Mouse (Mus musculus): Measurements from ENCODE around the gene Rgs3.

Rgs3 gene

GRCm38 (mm10) chr4:62559797-62560329 lies at the start of gene Rgs3:
Gene Rgs3, plus strand, starts transcription at chr4:62559847.
- DNase-seq (ENCODE audit: low read depth): no peak

DNA sequence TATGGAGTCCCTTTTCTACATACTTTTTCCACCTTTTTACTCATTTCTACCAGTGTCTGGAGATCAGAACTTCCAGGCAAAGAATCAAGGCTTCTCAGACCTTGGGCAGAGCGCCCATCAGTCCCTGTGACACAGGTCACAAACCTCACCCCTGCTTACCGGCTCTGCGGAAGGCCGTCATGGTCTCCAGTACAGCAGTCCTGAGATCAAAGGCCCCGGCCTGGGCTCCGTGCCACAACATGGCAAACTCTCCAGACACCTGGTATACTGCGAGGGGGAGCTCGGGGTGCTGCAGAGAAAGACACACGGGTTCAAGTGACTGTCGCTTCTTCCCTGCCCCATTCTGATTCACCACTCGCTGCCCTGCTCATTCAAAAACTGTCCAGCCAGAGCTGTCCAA lies 49.7 kb upstream of the Rgs3 start:
- no peak for DNase-seq (ENCODE audit: low read depth)

DNA sequence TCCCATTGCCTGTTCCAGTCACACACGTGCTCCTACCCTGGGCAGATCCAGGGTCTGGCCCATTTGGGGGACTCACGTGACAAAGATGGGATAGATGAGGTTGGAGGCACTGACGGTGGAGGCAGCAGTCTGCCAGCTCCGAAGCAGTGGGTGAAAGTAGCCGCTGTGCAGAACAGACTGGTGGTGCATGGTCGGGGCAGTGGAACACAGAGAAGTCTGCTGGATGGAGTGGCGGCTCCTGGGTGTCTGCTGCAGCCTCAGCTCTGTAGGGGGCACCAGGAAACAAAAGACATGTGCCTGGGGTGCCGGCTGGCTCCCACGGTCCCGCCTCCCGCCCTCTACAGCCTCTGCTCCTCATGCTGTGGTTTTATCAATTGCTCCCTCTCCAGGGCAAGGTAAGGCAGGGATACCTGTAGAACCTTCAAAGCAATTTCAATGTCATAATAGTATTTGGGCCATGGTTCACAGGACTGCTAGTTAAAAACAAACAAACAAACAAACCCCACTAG lies 45.6 kb upstream of the Rgs3 start:
- DNase-seq (ENCODE audit: low read depth): no peak

DNA sequence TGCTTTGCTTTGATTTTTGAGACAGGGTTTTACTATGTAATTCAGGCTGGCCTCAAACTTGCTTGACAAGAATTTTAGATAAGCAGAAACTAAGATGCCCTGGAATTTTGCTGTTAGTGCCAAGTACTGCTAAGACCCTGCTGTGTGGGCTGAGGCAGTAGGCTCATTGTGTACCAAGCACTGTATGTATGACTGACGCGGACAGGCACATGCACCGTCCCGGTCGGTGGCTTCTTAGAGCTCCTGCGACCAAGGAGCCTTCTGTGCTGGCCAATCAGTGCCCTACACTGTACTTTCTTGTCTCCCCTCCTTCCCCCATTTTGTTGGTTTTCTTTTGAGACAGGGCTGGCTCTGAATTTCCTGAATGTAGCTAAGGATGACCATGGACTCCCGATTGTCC lies 44.7 kb upstream of the Rgs3 start:
- no peak for DNase-seq (ENCODE audit: low read depth)

- DNase-seq (ENCODE audit: low read depth): no peak
Observed at GRCm38 (mm10) chr4:62515490-62515889, 44.2 kb upstream of the Rgs3 start.

DNA sequence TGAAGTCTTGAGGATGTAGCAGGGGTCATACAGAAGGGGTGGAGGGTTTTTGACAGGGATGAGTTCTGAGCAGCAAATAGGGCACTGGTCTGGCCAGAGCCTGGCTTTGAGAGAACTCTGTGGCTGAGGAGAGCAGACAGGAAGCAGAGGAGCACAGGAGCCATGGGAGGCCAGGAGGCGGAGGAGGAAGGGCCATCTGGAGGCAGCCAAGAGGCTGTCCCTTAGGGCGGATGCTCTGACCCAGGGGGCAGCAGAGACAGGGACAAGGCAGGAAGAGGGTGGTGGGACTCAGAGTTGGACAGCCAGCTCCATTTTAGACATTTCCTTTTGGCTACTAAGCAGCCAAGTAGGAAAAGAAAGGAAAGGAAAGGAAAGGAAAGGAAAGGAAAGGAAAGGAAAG lies 43.6 kb upstream of the Rgs3 start:
- DNase-seq (ENCODE audit: low read depth): no peak

GRCm38 (mm10) chr4:62516579-62516978 lies 43.1 kb upstream of the Rgs3 start:
- DNase-seq (ENCODE audit: low read depth): no peak

GRCm38 (mm10) chr4:62517046-62517445 lies 42.6 kb upstream of the Rgs3 start:
- no peak for DNase-seq (ENCODE audit: low read depth)

DNA sequence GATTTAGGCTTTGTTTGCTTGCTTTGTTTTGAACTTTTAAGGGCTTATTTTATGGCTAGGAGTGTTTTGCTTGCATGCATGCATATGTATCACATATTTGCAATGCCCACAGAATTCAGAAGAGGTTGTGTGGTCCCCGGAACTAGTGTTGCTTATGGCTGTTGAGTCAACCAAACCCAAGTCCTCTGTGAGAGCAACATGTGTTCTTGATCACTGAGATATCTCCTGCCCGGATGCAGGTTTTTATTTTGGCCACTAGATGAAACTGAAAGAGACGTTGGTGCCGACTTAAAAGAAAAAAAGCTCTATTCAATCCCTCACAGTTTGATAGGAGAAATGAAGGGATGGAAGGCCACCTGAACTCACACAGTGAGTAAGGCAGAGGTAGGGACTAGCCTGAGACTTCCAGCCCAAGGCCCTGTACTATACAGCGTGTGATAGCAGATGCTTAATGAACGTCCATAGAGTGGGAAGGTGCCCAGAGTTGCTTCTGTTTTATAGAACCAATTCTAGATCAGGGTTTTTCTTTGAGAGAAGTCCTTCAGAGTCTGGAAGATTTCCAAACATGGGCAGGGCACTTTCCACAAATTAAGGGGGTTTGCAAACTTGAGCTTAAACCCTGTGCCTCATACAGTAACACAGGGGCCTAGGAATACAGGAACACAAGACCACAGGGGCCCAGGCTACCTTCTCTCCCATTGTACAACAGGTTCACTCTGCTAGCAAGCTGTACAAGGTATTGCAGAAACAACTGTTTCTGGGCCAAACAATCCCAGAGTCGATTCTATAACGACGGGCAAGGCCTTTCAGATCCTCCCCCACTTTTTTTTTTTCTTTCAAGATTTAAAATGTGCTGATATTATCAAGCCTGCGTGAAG lies 41.9 kb upstream of the Rgs3 start:
- DNase-seq (ENCODE audit: low read depth): peak; percentile 66

GRCm38 (mm10) chr4:62518416-62519121 lies 41.1 kb upstream of the Rgs3 start:
- DNase-seq (ENCODE audit: low read depth): peak; percentile 60

DNA sequence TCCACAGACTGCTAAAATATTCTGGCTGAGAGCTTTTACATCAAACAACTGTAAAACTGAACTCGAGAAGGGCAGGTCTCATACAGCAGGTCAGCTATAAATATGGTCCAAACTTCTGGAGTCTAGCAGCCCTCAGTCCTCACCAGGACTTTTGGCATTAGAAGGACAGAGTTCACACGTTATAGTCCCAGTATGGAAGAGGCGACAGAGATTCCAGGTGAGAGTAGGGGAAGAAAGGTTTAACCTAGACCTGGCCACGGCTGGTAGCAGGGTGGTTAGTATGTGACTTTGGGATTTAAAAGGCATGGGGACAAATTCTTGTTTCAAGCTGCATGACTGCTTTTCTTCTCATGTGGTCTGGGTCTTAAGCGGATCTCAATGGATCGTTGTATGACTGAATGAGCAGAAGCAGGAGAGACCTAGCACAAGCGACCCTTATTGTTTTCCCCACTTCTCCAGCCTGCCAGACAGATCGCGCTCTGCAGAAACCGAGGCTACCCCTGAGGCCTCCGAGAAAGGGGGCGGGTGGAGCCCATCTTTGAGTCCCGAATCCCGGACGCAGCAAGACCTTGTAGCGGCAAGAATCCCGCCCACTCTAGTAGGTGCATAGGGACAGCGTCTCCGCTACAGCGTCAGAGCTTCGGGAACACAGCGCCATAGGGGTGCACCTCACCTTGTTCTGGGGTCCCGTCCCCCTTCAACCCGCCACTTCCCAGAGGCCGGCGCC lies 40.4 kb upstream of the Rgs3 start:
- DNase-seq (ENCODE audit: low read depth): no peak

DNA sequence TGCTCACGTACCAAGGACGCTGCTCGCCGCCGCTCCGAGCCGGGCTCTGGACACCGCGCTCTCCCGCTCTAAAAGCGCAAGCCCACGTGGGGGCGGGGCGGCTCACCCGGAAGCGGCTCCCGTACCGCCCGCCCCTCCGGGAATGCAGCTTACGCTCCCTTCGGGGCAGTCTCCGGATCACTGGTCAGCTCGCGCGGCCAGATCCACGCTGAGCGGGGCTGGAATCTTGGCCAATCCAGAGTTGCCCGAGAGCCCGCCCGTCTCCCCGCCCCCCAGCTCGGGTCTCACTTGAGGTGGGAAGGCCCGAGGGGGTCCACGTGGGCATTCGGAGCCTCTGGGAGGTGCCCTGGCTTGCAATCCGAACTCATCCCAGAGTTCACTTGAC lies 39.8 kb upstream of the Rgs3 start, which contains the start of gene Alad:
TSS of gene Alad (minus strand) at position 70 of the 385 bp plus-strand sequence.
- peak; percentile 86 for DNase-seq (ENCODE audit: low read depth)

- no peak for DNase-seq (ENCODE audit: low read depth)
Observed at GRCm38 (mm10) chr4:62520892-62521400, 38.7 kb upstream of the Rgs3 start.

DNA sequence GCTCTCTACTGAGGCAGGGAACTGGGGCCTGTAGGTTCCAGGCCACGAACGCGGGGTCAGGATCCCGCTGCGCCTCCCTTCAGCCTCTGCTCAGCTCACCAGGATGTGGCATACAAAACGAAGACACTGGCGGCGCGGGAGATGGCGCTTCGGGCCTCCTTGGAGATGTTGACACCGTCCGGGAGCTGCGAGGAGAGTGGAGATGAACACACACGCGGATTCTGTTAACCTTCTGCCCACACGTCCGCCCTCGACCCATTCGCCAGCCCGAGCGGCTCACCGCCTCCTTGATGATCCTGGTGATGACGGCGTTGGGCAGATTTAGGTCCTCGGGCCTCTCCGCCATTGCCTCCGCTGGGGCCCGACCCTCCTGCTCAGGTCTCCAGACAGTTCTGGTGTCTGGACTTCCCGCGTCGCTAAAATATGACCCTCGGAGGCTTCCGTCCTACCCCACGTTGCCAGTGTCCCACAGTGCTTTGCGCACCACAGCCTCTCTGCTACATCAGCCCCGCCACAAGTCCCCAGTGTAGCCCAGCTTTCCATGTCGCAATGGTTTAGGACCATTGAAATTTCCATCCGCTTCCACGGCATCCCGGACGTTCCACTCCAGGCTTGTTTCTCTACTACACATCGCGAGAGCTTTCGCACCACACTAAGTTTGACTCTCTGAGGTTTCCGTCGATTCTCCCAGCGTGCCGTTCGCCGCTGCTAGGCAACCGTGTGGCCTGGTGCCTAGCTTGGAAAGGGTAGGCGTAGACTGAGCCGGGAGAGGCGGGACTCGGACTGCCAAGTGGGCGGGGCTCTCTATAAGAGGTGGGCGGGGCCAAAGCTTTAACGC lies 34.8 kb upstream of the Rgs3 start, which contains the start of the genes Pole3 and 4933430I17Rik:
TSS of gene Pole3 (minus strand) at position 418 of the 838 bp plus-strand sequence.
TSS of gene 4933430I17Rik (plus strand) at position 719 of the 838 bp plus-strand sequence.
- peak; percentile 99 for DNase-seq (ENCODE audit: low read depth)

- no peak for DNase-seq (ENCODE audit: low read depth)
Observed at GRCm38 (mm10) chr4:62525489-62525811, 34.2 kb upstream of the Rgs3 start.

- no peak for DNase-seq (ENCODE audit: low read depth)
Observed at GRCm38 (mm10) chr4:62526256-62526655, 33.4 kb upstream of the Rgs3 start.

- DNase-seq (ENCODE audit: low read depth): no peak
Observed at GRCm38 (mm10) chr4:62527655-62528054, 32.0 kb upstream of the Rgs3 start.

- no peak for DNase-seq (ENCODE audit: low read depth)
Observed at GRCm38 (mm10) chr4:62533729-62534128, 25.9 kb upstream of the Rgs3 start.

DNA sequence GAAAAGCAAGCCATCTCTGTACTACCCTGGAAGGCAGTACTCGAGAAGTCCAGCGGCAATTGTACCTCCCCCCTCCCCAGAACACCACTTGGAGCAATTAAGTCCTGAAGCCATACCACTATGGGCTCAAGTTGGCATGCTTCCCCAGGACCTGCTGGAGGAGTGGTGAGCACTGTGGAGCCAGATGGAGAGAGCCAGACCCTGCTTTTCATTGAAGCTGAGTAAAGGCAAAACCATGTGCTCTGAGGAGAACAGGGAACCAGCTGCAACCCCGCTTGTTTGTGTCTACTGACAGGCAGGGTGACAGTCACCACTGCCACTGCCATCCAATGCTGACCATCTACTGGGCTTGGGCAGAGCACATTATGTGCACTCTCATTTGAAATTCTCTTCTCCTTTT lies 17.8 kb upstream of the Rgs3 start:
- DNase-seq (ENCODE audit: low read depth): no peak

GRCm38 (mm10) chr4:62543782-62544181 lies 15.9 kb upstream of the Rgs3 start:
- DNase-seq (ENCODE audit: low read depth): no peak

DNA sequence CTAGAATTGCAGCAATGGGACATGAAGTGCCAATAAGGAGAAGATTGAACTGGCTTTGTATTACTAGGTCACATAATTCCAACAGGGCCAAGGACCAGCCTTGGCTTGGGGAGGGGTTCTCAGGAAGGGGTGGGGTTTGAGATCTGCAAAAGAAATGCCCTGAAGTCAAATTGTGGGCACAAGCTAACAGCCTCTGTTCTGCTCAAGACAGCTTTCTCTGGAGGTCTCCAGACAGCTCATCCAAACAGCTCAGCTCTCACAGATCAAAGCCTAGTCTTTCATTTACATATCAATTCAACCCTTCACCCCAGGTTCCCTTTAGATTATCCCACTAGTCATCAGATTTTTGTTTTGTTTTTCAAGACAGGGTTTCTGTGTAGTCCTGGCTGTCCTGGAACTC lies 14.8 kb upstream of the Rgs3 start:
- DNase-seq (ENCODE audit: low read depth): no peak

Measured in induced T-regulatory cell, adult 2 months (primary cell).